Mouse (Mus musculus) cerebellum, adult 18-20 months (tissue): ENCODE results near the gene Insl3.
"Not testable (repeated sequence)": the region's sequence is repeated elsewhere in the genome, so short reads cannot be mapped to it uniquely, and the experiment has no call there.

Source experiments
- DNase-seq, 2 experiments: peaks; one replicate each; pipeline ENCODE4 v3.0.0; 2021

The Insl3 gene

DNA sequence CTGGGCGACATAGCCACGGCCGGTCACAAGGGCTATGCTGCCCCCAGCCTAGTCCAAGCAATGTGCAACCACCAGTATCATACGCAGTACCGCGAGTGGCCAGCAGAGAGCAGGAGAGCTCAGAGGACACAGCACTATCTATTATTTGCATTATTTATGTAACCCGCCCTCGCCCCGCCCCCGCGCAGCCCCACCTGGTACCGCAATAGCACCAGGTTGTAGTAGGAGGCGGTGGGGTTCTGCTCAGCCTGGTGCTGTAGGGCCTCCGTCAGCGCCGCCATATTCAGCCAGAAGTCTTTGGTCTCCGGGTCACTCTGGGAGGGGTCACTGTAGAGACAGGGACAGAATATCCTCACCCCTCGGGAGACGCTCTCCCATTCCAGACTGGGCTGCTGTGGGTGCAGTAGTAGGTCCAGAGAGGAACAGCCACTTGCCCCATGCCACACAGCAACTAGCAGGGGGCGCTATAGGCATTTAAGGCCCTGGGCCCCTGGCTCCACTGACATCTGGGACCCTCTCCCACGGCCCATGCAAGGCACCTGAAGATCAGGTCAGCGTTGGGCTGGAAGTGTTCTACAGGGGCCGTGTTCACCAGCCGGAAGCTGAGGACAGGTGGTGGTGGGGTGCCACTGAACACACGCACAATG, 20.9 kb downstream of the Insl3 start:
- peak; percentile 94 to 96 for DNase-seq

DNA sequence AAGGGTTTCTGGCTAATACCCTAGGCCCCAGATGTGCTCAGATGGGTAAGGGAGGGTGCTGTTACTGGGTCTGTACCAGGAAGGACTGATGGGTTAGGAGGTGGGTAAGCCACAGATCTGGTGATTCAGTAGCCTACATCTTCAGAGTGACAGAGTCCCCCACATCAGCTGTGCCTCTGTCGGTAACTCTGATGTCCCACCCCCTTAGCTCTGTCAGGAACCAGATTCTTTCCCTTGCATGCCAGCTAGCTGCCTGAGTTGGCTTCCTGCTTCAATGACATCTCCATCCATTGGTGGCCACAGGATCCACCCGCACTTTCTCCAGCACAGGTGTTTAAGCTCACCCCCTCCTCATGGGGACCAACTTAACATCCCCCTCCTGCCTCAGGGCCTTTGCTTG, 22.6 kb downstream of the Insl3 start:
- DNase-seq, result peak in 1 of 2 experiments; percentile 3

DNA sequence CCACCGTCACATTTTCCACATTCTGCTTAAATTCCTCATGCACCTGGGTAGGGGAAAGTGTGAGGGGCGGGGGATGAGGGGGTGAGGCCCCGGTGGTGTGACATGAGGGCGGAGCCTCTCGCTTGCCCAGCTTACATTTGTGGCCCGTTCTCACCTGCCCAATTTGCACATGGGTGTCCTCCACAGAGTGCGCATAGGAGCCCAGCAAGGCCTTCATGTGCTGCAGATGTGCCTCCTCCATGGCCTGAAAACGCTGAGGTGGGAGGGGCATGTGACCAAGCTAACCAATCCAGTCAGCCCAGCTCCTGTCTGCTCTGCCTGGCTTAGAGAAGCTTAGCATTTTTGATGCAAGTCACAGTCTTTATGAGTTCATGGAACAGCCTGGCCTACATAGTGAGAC, 26.5 kb downstream of the Insl3 start:
- DNase-seq, result no peak

GRCm38 (mm10) chr8:71716561-71717053, 27.6 kb downstream of the Insl3 start:
- DNase-seq, result no peak

DNA sequence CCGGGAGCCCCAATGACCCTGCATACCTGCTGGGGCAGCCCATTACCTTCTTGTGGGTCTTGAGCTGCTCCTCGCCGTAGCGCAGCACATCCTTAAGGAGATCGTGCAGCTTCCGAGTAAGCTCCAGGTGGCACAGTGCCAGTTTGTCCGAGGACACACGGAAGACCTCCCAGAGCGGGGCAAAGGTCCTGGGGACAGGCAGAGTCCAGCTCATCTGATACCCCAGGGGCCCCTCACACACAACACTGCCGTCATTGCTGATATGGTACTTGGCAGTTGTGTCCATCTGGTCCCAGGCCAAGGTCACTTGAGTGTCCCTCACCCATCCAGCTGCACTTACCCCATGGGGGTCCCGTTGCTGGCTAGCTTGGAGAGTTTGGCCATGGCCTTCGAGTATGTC, 28.1 kb downstream of the Insl3 start:
- no peak for DNase-seq

- DNase-seq, result no peak
Observed at GRCm38 (mm10) chr8:71718252-71718651, 29.2 kb downstream of the Insl3 start.

GRCm38 (mm10) chr8:71719218-71719617, 30.2 kb downstream of the Insl3 start:
- peak in 1 of 2 experiments; percentile 50 for DNase-seq

DNA sequence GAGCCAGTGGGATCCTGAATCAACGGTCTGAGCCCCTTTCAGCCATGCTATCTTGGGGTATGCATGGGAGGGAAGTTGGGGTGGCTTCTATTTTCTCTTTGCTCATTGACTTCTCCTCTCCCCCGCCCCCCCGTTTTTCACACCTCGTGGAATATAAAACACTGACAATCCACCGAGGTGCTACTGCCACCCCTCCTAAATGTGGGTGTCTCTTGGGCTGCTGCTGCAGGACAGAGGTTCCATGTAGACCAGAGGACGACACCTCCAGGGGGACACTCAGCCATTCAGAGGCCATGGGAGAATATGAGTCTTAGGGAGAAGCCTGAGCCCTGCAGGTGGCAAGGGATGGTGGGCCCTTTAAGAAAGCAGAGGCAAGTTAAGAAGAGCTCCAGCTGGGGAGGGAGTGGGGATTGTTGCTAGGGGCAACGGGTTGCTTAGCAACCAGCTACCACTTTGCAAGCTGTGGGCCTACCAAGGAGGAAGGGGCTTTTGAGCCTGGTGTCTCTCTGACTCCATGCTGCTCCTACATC, 31.0 kb downstream of the Insl3 start:
- DNase-seq, result no peak

- no peak for DNase-seq
Observed at GRCm38 (mm10) chr8:71723047-71723551, 34.1 kb downstream of the Insl3 start.

GRCm38 (mm10) chr8:71724389-71724788, 35.4 kb downstream of the Insl3 start:
- no peak for DNase-seq

DNA sequence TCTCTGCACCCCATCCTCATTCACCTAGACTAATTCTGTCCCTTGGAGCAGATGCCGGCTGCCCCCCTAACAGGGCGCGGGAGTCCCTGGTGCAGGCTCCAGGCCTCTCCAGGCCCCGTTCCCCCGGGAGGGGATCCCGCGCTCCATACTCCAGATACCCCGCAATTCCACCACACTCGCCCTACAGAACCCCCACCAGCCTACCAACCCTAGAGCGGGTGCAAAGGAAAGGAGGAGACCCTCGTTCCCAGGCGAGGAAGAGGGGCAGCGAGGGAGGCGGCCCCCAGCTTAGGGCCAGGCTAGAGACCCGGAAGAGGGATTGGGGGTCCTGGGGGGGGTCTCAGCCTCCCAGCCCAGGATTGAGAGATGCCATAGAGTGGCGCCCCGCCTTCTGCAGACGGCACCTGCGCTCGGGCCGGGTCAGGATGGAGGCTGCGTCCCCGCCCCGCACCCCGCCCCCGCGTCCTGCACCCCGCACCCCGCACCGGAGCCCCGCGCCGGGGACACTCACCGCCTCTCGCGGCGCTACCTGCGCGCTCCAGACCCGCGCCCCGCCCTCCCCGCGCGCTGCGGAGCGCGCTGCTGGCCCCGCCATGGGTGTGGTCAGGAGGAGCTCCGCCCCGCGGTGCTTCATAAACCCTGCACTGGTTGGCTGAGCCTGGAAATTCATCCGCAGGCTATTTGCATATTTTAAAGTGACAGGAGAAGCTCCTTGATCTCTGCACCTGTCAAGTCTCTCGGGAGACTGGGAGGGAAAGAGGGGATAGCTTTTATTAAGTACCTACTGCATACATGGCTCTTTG, 36.3 kb downstream of the Insl3 start, which contains the start of gene Fcho1:
Fcho1 (minus strand) TSS at position 595 of the 803 bp plus-strand sequence.
- DNase-seq, result peak; percentile 91

DNA sequence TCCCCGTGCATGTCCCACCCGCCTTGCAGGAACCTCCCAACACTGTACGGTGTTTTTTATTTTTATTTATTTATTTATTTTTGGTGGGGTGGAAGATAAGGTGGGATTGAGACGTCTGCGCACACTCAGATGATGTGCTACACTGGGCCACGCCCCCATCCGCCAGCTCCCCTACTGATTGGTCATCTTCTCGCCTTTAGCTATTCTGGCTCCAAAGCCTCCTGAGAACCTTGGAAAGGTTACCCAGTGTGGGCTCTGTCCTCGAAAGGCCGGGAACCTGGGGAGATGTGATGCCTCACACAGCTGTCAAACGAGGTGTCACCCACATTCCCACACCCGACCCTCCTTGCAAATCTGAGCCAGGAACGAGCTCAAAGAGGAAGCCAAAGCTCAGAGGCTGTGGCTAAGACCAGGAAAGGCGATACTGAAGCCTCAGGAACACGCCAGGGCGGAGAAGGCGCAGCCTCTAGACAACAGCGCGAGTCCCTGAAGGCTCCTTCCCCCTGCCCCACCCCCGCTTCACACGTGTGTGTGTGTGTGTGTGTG, 39.3 kb downstream of the Insl3 start:
- DNase-seq, result peak; percentile 73 to 79

GRCm38 (mm10) chr8:71728826-71729620, 40.0 kb downstream of the Insl3 start:
- peak in 1 of 2 experiments; percentile 53 for DNase-seq

DNA sequence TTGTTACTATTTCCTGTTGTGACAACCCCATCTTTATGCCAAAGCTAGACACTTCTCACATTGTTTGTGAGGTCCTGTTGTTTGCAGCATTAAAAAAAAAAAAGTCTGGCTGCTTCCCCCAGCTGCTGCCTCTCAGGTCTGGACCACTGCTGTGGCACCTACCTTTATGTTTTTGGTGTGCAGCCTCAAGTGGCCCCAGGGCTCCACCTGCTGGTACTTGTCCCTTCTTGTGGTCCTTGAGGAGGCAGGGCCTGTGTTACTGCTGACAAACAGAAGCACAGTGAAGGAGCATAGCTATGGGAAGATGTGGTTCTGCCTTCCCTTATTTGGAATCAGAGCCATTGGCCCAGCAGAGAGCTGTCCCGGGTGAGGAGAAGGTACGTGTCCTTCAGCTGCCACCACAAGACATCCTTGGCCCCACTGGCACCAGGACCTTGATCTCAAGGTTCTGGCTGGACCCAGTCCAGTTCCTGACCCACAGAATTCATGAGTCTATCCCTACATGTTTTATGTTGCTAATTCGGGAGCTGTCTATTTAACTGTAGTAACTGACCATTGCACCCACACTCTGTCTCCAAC, 42.7 kb downstream of the Insl3 start:
- DNase-seq, result peak; percentile 76 to 79

GRCm38 (mm10) chr8:71738316-71738715, 49.3 kb downstream of the Insl3 start:
- DNase-seq, result not testable (repeated sequence)
